Mouse (Mus musculus) midbrain, embryonic 16.5 days (tissue): ENCODE measurements around the gene Olfr1006. TPM values are rescaled to one million over a fixed set of nuclear protein-coding genes. Genes with fewer than 3 reads are reported as not detected.
A peak's percentile ranks its signal among the peaks of the same experiment; 100 is the strongest.
"Not testable (repeated sequence)": the region's sequence is repeated elsewhere in the genome, so short reads cannot be mapped to it uniquely, and the experiment has no call there.

Source experiments
- ATAC-seq: fragments of 200-750 bp; cut with Nextera tagmentation; 2 replicates; pipeline ENCODE4 v1.8.0; 2017; ENCODE audit warnings: moderate TSS enrichment
- H3K27ac ChIP-seq: fragments of 300-500 bp; sonication (generic); 2 replicates; pipeline ENCODE4 v1.5.1; 2014; ENCODE audit warnings: mild to moderate bottlenecking, low read length, mixed read lengths
- H3K27me3 ChIP-seq: fragments of 300-500 bp; sonication (generic); 2 replicates; pipeline ENCODE4 v1.6.1; 2014; ENCODE audit warnings: low read depth, low read length, mixed read lengths; ENCODE audit not compliant: control insufficient read depth, insufficient read depth
- H3K36me3 ChIP-seq: fragments of 300-500 bp; sonication (generic); 2 replicates; pipeline ENCODE4 v1.6.1; 2014; ENCODE audit warnings: mild to moderate bottlenecking, low read length, moderate library complexity, mixed read lengths; ENCODE audit not compliant: control insufficient read depth, insufficient read depth
- H3K4me1 ChIP-seq: fragments of 300-500 bp; sonication (generic); 2 replicates; pipeline ENCODE4 v1.6.1; 2014; ENCODE audit warnings: mild to moderate bottlenecking, low read length, mixed read lengths; ENCODE audit not compliant: control insufficient read depth, insufficient read depth
- H3K4me2 ChIP-seq: fragments of 300-500 bp; sonication (generic); 2 replicates; pipeline ENCODE4 v1.6.1; 2014; ENCODE audit warnings: mild to moderate bottlenecking, low read length, mixed read lengths
- H3K4me3 ChIP-seq: fragments of 300-500 bp; sonication (generic); 2 replicates; pipeline ENCODE4 v1.5.1; 2014; ENCODE audit warnings: low read depth, mild to moderate bottlenecking, low read length, moderate library complexity, mixed read lengths
- H3K9ac ChIP-seq: fragments of 300-500 bp; sonication (generic); 2 replicates; pipeline ENCODE4 v1.6.1; 2014; ENCODE audit warnings: low read depth, low read length, mixed read lengths
- H3K9me3 ChIP-seq: fragments of 300-500 bp; sonication (generic); replicated peaks from 2 replicates; pipeline ENCODE4 v1.6.1; 2014; ENCODE audit warnings: mild to moderate bottlenecking, low read length, mixed read lengths; ENCODE audit not compliant: control insufficient read depth, poor library complexity, severe bottlenecking
- WGBS: fragments of 180-500 bp; shearing (Covaris S2); extraction: QIAGEN DNeasy Blood & Tissue Kit; methylation state at CpG from one replicate; pipeline ENCODE4 v1.1.7; 2014; 5-methylcytosine and 5-hydroxymethylcytosine counted together
- polyA plus RNA-seq: library from polyadenylated mRNA; unstranded; fragments of >200 nt; fragmentation: Nextera tagmentation; extraction: Ambion mirVana; gene quantifications from 2 replicates; pipeline ENCODE4 v1.2.1, GENCODE M21; 2015

Gene Olfr1006
- polyA plus RNA-seq, result not detected in 2 replicates

DNA sequence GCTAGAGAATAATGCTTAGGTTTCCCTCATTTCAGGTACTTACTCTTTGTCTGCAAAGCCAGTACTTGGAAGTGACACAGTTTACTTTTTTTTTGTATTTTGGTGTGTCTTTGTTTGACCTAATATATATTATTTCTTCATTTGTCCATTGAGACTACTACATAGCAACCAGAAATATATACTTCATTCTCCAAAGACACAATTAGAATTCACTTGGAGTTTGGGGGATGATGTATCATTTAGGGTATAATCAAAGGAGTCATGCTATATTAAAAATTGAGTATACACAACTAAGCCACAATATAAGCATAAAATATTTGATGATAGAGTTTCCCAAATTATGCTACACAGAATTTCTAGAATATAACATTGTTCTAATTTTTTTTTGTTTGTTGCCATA is at the start of gene Olfr1006:
Olfr1006 (minus strand) TSS at position 101 of the 400 bp plus-strand sequence.
- H3K9me3 ChIP-seq, result no peaks in the 10 kb centered on the region
- no peaks in the 10 kb centered on the region for H3K27me3 ChIP-seq
- no peaks in the 10 kb centered on the region for H3K4me1 ChIP-seq
- H3K9ac ChIP-seq, result no peak within 1 kb of the TSS
- no peak within 1 kb of the TSS for H3K27ac ChIP-seq
- H3K4me2 ChIP-seq, result no peak within 1 kb of the TSS
- H3K36me3 ChIP-seq, result no peaks in the 10 kb centered on the region
- no peak for ATAC-seq
- no peak within 1 kb of the TSS for H3K4me3 ChIP-seq

GRCm38 (mm10) chr2:85725793-85726192 is 47.2 kb upstream of the Olfr1006 start:
- no peak overlapping the region for H3K27ac ChIP-seq
- no peak overlapping the region for H3K4me2 ChIP-seq
- H3K36me3 ChIP-seq, result no peaks in the 10 kb centered on the region
- H3K9ac ChIP-seq, result no peak overlapping the region
- no peaks in the 10 kb centered on the region for H3K4me1 ChIP-seq
- no peaks in the 10 kb centered on the region for H3K9me3 ChIP-seq
- peak; percentile 87 for ATAC-seq
- 18% methylated on average over 3 of the region's 3 CpGs for WGBS
- no peak overlapping the region for H3K4me3 ChIP-seq
- no peaks in the 10 kb centered on the region for H3K27me3 ChIP-seq

DNA sequence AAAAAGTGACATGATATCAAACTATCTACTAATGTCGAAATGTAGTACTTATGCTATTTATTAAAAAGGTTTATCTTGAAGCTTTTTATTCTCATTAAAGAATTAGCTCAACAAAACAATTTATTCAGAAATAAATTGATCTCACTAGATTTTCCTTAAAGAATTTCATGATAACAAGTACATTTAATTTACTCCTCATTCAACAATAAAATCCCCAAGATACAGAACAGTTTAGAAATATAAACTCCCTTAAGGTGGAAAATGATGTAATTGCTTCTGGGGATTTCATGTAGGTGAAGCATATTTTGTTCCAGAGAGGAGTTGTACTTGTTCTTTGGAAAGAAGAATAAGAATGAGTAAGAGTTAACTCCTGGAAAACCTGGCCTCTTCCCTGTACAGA is 36.6 kb upstream of the Olfr1006 start, which contains the start of gene Olfr1009:
Olfr1009 (plus strand) TSS at position 301 of the 400 bp plus-strand sequence.
- Histone ChIP-seq H3K36me3 (no peaks in the 10 kb centered on the region), H3K4me2 (no peak within 1 kb of the TSS), H3K9me3 (peaks cover 3% of the 10 kb centered on the region; the same call in 1 of the 2 replicates), H3K27me3 (no peaks in the 10 kb centered on the region), H3K4me3 (no peak within 1 kb of the TSS), H3K4me1 (no peaks in the 10 kb centered on the region), H3K27ac (no peak within 1 kb of the TSS), H3K9ac (no peak within 1 kb of the TSS)
- ATAC-seq, result no peak
- 92% methylated on average over 1 of the region's 1 CpGs for WGBS

- Histone ChIP-seq H3K4me2 (no peak overlapping the region), H3K27ac (no peak overlapping the region), H3K9me3 (no peaks in the 10 kb centered on the region), H3K4me3 (no peak overlapping the region), H3K36me3 (no peaks in the 10 kb centered on the region), H3K27me3 (no peaks in the 10 kb centered on the region), H3K9ac (no peak overlapping the region), H3K4me1 (no peaks in the 10 kb centered on the region)
- WGBS, result 35% methylated on average over 1 of the region's 1 CpGs
- ATAC-seq, result no peak
These were observed 32.6 kb upstream of the Olfr1006 start for GRCm38 (mm10) chr2:85711159-85711558.

GRCm38 (mm10) chr2:85710680-85711079 is 32.1 kb upstream of the Olfr1006 start:
- H3K36me3 ChIP-seq, H3K4me2 ChIP-seq, H3K9me3 ChIP-seq, H3K27ac ChIP-seq, H3K4me1 ChIP-seq, H3K27me3 ChIP-seq, ATAC-seq, H3K4me3 ChIP-seq, H3K9ac ChIP-seq: not testable (repeated sequence)
- 92% methylated on average over 2 of the region's 2 CpGs for WGBS

DNA sequence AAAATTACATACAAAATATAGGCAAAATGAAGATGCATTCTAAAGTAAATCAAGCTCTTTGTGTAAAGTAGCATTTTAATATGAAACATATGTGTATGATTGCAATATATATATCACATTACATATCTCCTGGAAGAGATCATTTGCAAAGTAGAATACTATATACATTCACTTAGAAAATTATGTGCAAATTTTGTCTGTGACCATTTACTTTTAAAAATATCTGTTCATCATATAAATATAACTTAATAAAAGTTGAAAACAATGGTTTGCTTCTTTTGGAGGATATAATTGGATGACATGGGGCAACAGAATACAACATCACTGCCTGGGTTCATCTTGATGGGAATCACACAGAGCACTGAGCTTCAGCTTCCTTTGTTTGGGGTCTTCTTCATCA is 10.6 kb upstream of the Olfr1006 start, which contains the start of gene Olfr1008:
Olfr1008 (plus strand) TSS at position 301 of the 400 bp plus-strand sequence.
- no peak for ATAC-seq
- no peaks in the 10 kb centered on the region for H3K36me3 ChIP-seq

DNA sequence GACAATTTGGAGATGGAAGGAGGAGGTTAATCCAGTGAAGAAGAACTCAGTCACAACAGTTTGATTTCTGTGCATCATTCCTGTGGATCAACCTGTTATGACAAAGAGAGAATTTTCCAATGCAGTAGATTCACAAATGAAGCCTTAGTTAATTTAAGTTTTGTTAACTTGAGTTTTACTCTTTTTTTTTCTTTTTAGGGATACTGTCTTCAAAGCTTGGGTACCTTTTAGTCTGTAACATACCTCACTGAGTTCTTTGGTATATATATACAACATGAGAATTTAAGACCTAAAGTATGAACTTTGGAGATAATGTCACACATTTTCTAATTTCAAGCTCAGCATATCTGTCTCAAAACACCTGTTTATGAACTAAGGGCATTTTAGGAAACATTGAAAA is 14.2 kb downstream of the Olfr1006 start, which contains the start of gene Olfr154:
Olfr154 (minus strand) TSS at position 101 of the 400 bp plus-strand sequence.
- not testable (repeated sequence) for H3K4me1 ChIP-seq, H3K27me3 ChIP-seq, H3K4me3 ChIP-seq, H3K9me3 ChIP-seq, H3K9ac ChIP-seq, H3K4me2 ChIP-seq, H3K36me3 ChIP-seq, H3K27ac ChIP-seq, ATAC-seq

More for the DNA sequence above, 10.6 kb upstream of the Olfr1006 start, which contains the start of gene Olfr1008:
- Histone ChIP-seq H3K4me1 (no peaks in the 10 kb centered on the region), H3K4me3 (no peak within 1 kb of the TSS), H3K9ac (no peak within 1 kb of the TSS), H3K27ac (no peak within 1 kb of the TSS), H3K9me3 (no peaks in the 10 kb centered on the region), H3K4me2 (no peak within 1 kb of the TSS), H3K27me3 (no peaks in the 10 kb centered on the region)

- H3K4me2 ChIP-seq, result no peak within 1 kb of the TSS
- H3K27ac ChIP-seq, result no peak within 1 kb of the TSS
- ATAC-seq, result no peak
- WGBS, result 95% methylated on average over 1 of the region's 1 CpGs
- H3K9me3 ChIP-seq, result no peaks in the 10 kb centered on the region
- H3K36me3 ChIP-seq, result no peaks in the 10 kb centered on the region
- H3K27me3 ChIP-seq, result no peaks in the 10 kb centered on the region
- H3K4me3 ChIP-seq, result no peak within 1 kb of the TSS
- no peaks in the 10 kb centered on the region for H3K4me1 ChIP-seq
- no peak within 1 kb of the TSS for H3K9ac ChIP-seq
These were observed 28.0 kb downstream of the Olfr1006 start, which contains the start of gene Olfr1002 for GRCm38 (mm10) chr2:85650604-85651003. Gene Olfr1002 (minus strand): TSS chr2:85650704.
